Mouse (Mus musculus) heart, postnatal 14 days (tissue): ENCODE measurements around the gene Kit. TPM values are rescaled to one million over a fixed set of nuclear protein-coding genes. Genes with fewer than 3 reads are reported as not detected.

Experiments used
- DNase-seq, 2 experiments: peaks; one replicate each; pipeline ENCODE4 v3.0.0; 2021 to 2022
- intact Hi-C: fragments of 180-260 bp; cut with DNase I; formaldehyde crosslinking; loops from one replicate; pipeline ENCODE4 v1.15.1; 2025
- total RNA-seq, 2 experiments: library from RNA; stranded (reverse); gene quantifications; 2 replicates each; pipeline ENCODE4 v1.2.3; 2021

Gene Kit
- total RNA-seq, 2 experiments from 2014 or later: 4.5 to 6.8 TPM

GRCm38 (mm10) chr5:75701662-75702061 is 126.9 kb downstream of the Kit start:
- DNase-seq: peak; percentile 48 to 57

DNA sequence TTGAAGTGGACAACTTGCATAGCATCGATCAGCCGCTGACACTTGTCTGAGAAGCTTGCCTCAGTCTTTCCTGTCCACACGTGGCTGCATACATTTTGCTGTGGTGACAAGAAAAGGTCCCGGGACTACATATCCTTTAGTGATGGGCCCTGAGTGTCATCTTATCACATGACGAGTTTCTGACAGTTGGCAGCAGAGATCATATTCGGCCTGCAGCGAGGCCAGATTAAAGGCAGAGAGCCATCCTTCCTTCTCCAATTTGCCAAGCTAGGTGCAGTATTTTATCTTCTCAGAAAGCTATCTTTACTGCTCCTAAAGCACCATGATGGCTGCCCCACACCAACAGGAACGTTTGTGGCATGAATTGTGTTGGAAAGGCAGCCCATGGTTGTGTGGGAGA is 127.4 kb downstream of the Kit start:
- intact Hi-C loops: no loop called here
- DNase-seq: no peak

More at GRCm38 (mm10) chr5:75701662-75702061, 126.9 kb downstream of the Kit start:
- intact Hi-C loops: no loop called here

DNA sequence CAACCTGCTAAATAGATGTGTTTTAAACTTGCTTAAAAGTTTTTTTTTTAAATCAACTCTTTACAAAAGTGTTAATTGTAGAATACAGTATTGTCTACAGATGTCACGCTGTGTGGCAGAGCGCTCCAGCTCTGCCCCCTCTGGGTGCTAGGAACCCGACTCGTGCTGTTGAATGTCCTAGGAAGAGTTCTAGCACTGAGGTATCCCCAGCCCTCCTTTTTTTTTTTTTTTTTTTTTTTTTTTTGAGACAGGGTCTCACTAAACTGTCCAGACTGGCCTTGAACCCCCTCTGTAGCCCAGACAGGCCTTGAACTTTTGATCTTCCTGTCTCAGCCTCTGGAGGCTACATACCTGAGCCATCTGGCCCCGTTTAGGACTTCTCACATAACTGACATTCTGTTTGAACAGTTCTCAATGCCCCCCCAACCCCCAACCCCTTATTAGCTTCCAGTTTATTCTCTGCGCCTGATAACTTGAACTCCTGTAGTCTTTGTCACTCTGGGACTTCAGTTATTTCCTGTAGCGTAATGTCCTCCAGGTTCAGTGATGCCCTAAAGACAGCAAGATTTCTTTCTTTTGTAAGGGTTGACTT is 130.0 kb downstream of the Kit start:
- intact Hi-C loops: no loop called here
- no peak for DNase-seq

- intact Hi-C loops: no loop called here
- DNase-seq: no peak
Observed at GRCm38 (mm10) chr5:75705421-75705820, 130.7 kb downstream of the Kit start.
